ENCODE assay signal across 11 mouse cellular contexts in the genomic region with DNA sequence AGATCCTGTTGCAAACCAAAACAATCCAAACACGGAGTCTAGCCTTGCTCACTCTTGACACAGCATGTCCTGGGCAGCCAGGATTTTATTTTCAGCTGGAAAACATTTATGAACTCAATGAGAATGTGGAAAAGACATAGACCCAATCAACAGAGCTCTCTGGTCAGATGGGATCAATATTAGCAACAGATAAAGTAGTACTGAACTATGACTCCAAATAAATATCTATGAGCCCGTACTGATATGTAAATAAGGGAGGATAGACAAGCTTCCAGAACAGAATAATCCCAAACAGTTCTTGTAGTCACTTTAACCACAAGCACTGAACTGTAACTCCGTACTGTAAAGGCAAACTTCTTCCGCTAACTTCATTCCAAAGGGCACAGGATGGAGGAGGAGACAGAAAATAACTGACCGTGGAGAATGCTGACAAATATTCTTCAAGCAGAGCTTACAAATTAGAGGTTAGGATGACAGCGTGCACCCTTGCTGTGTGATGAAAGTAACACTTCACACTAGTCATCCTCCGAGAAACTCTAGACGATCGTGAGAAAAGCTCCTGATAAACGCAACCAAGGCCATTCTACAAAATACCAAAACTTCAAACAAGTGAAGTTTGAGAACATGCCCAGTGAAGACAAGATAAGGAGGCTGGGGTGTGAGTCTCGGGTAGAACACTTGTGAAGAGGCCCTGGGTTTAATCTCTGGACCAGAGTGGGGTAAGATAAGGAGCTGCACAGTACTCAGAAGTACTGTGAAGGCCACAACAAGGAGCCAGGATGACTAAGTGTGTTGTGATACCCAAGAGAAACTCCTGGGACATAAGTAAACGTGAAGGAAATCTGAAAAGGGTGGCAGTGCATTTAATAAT. TPM values are rescaled to one million over a fixed set of nuclear protein-coding genes. Genes with fewer than 3 reads are reported as not detected.
DNase-seq lines count a peak whose midpoint lies in the region; ATAC-seq lines count a peak whose summit lies in the region.
"Had no signal": no experiment of that assay in that cellular context is flagged by ENCODE, and none has a peak within 500 bp of the region (broad histone marks: within the 10 kb centered on the region; RNA-seq: fewer than 3 reads in every experiment).

No protein-coding gene starts in this region.

- no peak overlapping the region for H3K9ac ChIP-seq in kidney, embryonic 14.5 days (ENCODE audit: low read depth, low read length)
- H3K9ac ChIP-seq in kidney, embryonic 16.5 days (replicated peaks; ENCODE audit: low read length): no peak overlapping the region
- no peak overlapping the region for H3K9ac ChIP-seq in hindbrain, embryonic 12.5 days
- H3K9ac ChIP-seq: embryonic facial prominence, embryonic 13.5 days had no signal

- H3K4me2 ChIP-seq in kidney, embryonic 14.5 days (replicated peaks; ENCODE audit: low read depth, low read length): no peak overlapping the region
- 0 out of 2 replicates have a peak overlapping the region, but pooled peaks have one; percentile 14 for H3K4me2 ChIP-seq in kidney, embryonic 16.5 days (replicated peaks; ENCODE audit: low read depth, low read length)
- H3K4me2 ChIP-seq in hindbrain, embryonic 12.5 days (replicated peaks): no peak overlapping the region
- H3K4me2 ChIP-seq: embryonic facial prominence, embryonic 13.5 days had no signal

- WGBS in kidney, embryonic 14.5 days: 61% methylated on average over 12 of the region's 12 CpGs
- 52% methylated on average over 12 of the region's 12 CpGs for WGBS in kidney, embryonic 16.5 days
- WGBS in hindbrain, embryonic 12.5 days: 83% methylated on average over 12 of the region's 12 CpGs

- H3K36me3 ChIP-seq in kidney, embryonic 14.5 days (ENCODE audit: control insufficient read depth, insufficient read depth, low read length): no peaks in the 10 kb centered on the region
- no peaks in the 10 kb centered on the region for H3K36me3 ChIP-seq in kidney, embryonic 16.5 days (ENCODE audit: insufficient read depth, low read length)
- H3K36me3 ChIP-seq in hindbrain, embryonic 12.5 days: no peaks in the 10 kb centered on the region
- H3K36me3 ChIP-seq: embryonic facial prominence, embryonic 13.5 days had no signal

- no peaks in the 10 kb centered on the region for H3K27me3 ChIP-seq in kidney, embryonic 14.5 days (ENCODE audit: control insufficient read depth, insufficient read depth, low read length)
- H3K27me3 ChIP-seq in kidney, embryonic 16.5 days (ENCODE audit: insufficient read depth, low read length): no peaks in the 10 kb centered on the region
- H3K27me3 ChIP-seq in hindbrain, embryonic 12.5 days: no peaks in the 10 kb centered on the region
- H3K27me3 ChIP-seq: embryonic facial prominence, embryonic 13.5 days had no signal

- no peak for ATAC-seq in kidney, embryonic 14.5 days (ENCODE audit: low FRiP score, low TSS enrichment)
- ATAC-seq in kidney, embryonic 16.5 days (ENCODE audit: low FRiP score, low TSS enrichment): no peak
- ATAC-seq in megakaryocyte progenitor cell, adult 5-6 weeks (replicated peaks; ENCODE audit: poor library complexity): peak; percentile 33
- no peak for ATAC-seq in hindbrain, embryonic 12.5 days (ENCODE audit: low FRiP score)
- ATAC-seq: hindbrain, postnatal 0 days had no signal

- no peak overlapping the region for H3K27ac ChIP-seq in kidney, embryonic 14.5 days (ENCODE audit: low read depth, low read length)
- peak overlapping the region; percentile 74 for H3K27ac ChIP-seq in kidney, embryonic 16.5 days (ENCODE audit: low read length)
- H3K27ac ChIP-seq in hindbrain, embryonic 12.5 days: no peak overlapping the region
- H3K27ac ChIP-seq: embryonic facial prominence, embryonic 13.5 days; hindbrain, postnatal 0 days had no signal

- H3K4me3 ChIP-seq in kidney, embryonic 14.5 days (ENCODE audit: low read length): no peak overlapping the region
- no peak overlapping the region for H3K4me3 ChIP-seq in kidney, embryonic 16.5 days (ENCODE audit: low read length)
- H3K4me3 ChIP-seq in hindbrain, embryonic 12.5 days: no peak overlapping the region
- H3K4me3 ChIP-seq: embryonic facial prominence, embryonic 13.5 days had no signal

- DNase-seq in kidney, adult 11 months: peak; percentile 75
- peak; percentile 84 for DNase-seq in c-Kit-positive CD71-positive TER-119-negative erythroid progenitor cells, embryonic 14.5 days (ENCODE audit: low read depth)
- no peak for DNase-seq in left cerebral cortex, adult 18-20 months (ENCODE audit: low spot score in 2 of 2)
- DNase-seq: cerebellum, adult 11-12 months; lung, postnatal 10 days had no signal

- H3K9me3 ChIP-seq in kidney, embryonic 14.5 days (ENCODE audit: control insufficient read depth, low read length): no peaks in the 10 kb centered on the region
- peaks cover 3% of the 10 kb centered on the region; the same call in 1 of the 2 replicates for H3K9me3 ChIP-seq in kidney, embryonic 16.5 days (ENCODE audit: low read length)
- no peaks in the 10 kb centered on the region for H3K9me3 ChIP-seq in hindbrain, embryonic 12.5 days (replicated peaks)
- H3K9me3 ChIP-seq: embryonic facial prominence, embryonic 13.5 days had no signal

- peaks cover 20% of the 10 kb centered on the region for H3K4me1 ChIP-seq in kidney, embryonic 14.5 days (ENCODE audit: control insufficient read depth, insufficient read depth, low read length)
- peaks cover 34% of the 10 kb centered on the region for H3K4me1 ChIP-seq in kidney, embryonic 16.5 days (ENCODE audit: insufficient read depth, low read length)
- H3K4me1 ChIP-seq in hindbrain, embryonic 12.5 days: peaks cover 9% of the 10 kb centered on the region; the same call in 1 of the 2 replicates

RNA-seq across cellular contexts. Expression of a gene that starts 3.3 kb away (rescaled TPM):
- polyA plus RNA-seq in kidney, embryonic 14.5 days (2014; fragmentation: Nextera tagmentation; extraction: Ambion mirVana): 59.3 and 61.7 TPM in 2 replicates
- polyA plus RNA-seq in kidney, embryonic 16.5 days (2015; fragmentation: Nextera tagmentation; extraction: Ambion mirVana): 65.2 and 67.9 TPM in 2 replicates
- 87.8 and 89.5 TPM in 2 replicates for total RNA-seq in megakaryocyte progenitor cell, adult 5-6 weeks (2015)
- 51.0 and 57.2 TPM in 2 replicates for total RNA-seq in megakaryocyte progenitor cell, adult 5-6 weeks (2017)
- 10 to 100 TPM; 57.1 to 60.8 TPM for total RNA-seq in left cerebral cortex, adult 18-20 months (2021)
- polyA plus RNA-seq in hindbrain, embryonic 12.5 days (2016; fragmentation: Nextera tagmentation; extraction: Ambion mirVana): 102 and 106 TPM in 2 replicates

RNA-seq across cellular contexts. Expression of a gene that starts 3.4 kb away (rescaled TPM):
- 0.19 and 0.24 TPM in 2 replicates for polyA plus RNA-seq in kidney, embryonic 14.5 days (2014; fragmentation: Nextera tagmentation; extraction: Ambion mirVana)
- polyA plus RNA-seq in kidney, embryonic 16.5 days (2015; fragmentation: Nextera tagmentation; extraction: Ambion mirVana): 0.36 and 0.39 TPM in 2 replicates
- 0.29 and 0.37 TPM in 2 replicates for total RNA-seq in megakaryocyte progenitor cell, adult 5-6 weeks (2015)
- 0.54 and 0.58 TPM in 2 replicates for total RNA-seq in megakaryocyte progenitor cell, adult 5-6 weeks (2017)
- total RNA-seq in left cerebral cortex, adult 18-20 months (2021): under 1 TPM; 0.16 to 0.42 TPM
- polyA plus RNA-seq in hindbrain, embryonic 12.5 days (2016; fragmentation: Nextera tagmentation; extraction: Ambion mirVana): 0.27 and 0.36 TPM in 2 replicates

RNA-seq across cellular contexts. Expression of a gene that starts 49.6 kb away (rescaled TPM):
- not detected in 2 replicates for polyA plus RNA-seq in kidney, embryonic 14.5 days (2014; fragmentation: Nextera tagmentation; extraction: Ambion mirVana)
- polyA plus RNA-seq in kidney, embryonic 16.5 days (2015; fragmentation: Nextera tagmentation; extraction: Ambion mirVana): not detected in 2 replicates
- not detected in 2 replicates for total RNA-seq in megakaryocyte progenitor cell, adult 5-6 weeks (2015)
- total RNA-seq in megakaryocyte progenitor cell, adult 5-6 weeks (2017): not detected in 2 replicates
- total RNA-seq in left cerebral cortex, adult 18-20 months (2021): not detected
- polyA plus RNA-seq in hindbrain, embryonic 12.5 days (2016; fragmentation: Nextera tagmentation; extraction: Ambion mirVana): not detected in 2 replicates
- total RNA-seq: hindbrain, postnatal 0 days had no signal
- polyA plus RNA-seq: embryonic facial prominence, embryonic 13.5 days; hindbrain, postnatal 0 days had no signal

Comparison
In these comparisons a context has a peak if more than half of its experiments do, and no peak if none do; other contexts are left out.
1. DNase-seq: peak in kidney, adult 11 months (single experiment) and c-Kit-positive CD71-positive TER-119-negative erythroid progenitor cells, embryonic 14.5 days (single experiment); none in left cerebral cortex, adult 18-20 months (0 of 2).